Mouse (Mus musculus) right cerebral cortex, postnatal 10 days (tissue): ENCODE measurements at regions not wholly inside any gene's neighbourhood (a gene's known extent, or its start where the extent isn't known, plus 50 kb on each side); places are given as distances from the start of the nearest gene placed in this dataset.

Source experiments
- DNase-seq, 2 experiments: peaks; one replicate each; pipeline ENCODE4 v3.0.0; 2021; ENCODE audit warnings: low spot score in 2 of 2

- DNase-seq = no peak
Observed at GRCm38 (mm10) chr10:56597382-56597781, 220.3 kb downstream of the Gja1 start.

- no peak for DNase-seq
Observed at GRCm38 (mm10) chr10:56598191-56598590, 221.1 kb downstream of the Gja1 start.

- no peak for DNase-seq
Observed at GRCm38 (mm10) chr10:56599923-56600322, 222.8 kb downstream of the Gja1 start.

- peak; percentile 29 to 41 for DNase-seq
Observed at GRCm38 (mm10) chr10:56611564-56612288, 234.6 kb downstream of the Gja1 start.

GRCm38 (mm10) chr10:56642656-56643055, 265.5 kb downstream of the Gja1 start:
- DNase-seq = no peak

- DNase-seq = no peak
Observed at GRCm38 (mm10) chr10:56643376-56644135, 266.4 kb downstream of the Gja1 start.

- no peak for DNase-seq
Observed at GRCm38 (mm10) chr10:56660501-56660900, 283.4 kb downstream of the Gja1 start.

GRCm38 (mm10) chr10:56673919-56674318, 296.8 kb downstream of the Gja1 start:
- no peak for DNase-seq

- no peak for DNase-seq
Observed at GRCm38 (mm10) chr10:56682901-56683300, 305.8 kb downstream of the Gja1 start.

- no peak for DNase-seq
Observed at GRCm38 (mm10) chr10:56685655-56686250, 308.6 kb downstream of the Gja1 start.

- no peak for DNase-seq
Observed at GRCm38 (mm10) chr10:56691467-56691866, 314.3 kb downstream of the Gja1 start.

GRCm38 (mm10) chr10:56695100-56695499, 318.0 kb downstream of the Gja1 start:
- DNase-seq = no peak

- no peak for DNase-seq
Observed at GRCm38 (mm10) chr10:56700126-56700525, 323.0 kb downstream of the Gja1 start.

GRCm38 (mm10) chr10:56708411-56708810, 331.3 kb downstream of the Gja1 start:
- no peak for DNase-seq

GRCm38 (mm10) chr10:56708886-56709285, 331.8 kb downstream of the Gja1 start:
- DNase-seq = no peak

GRCm38 (mm10) chr10:56712611-56713105, 335.5 kb downstream of the Gja1 start:
- no peak for DNase-seq

GRCm38 (mm10) chr10:56737073-56737472, 359.9 kb downstream of the Gja1 start:
- no peak for DNase-seq

GRCm38 (mm10) chr10:56739621-56740020, 362.5 kb downstream of the Gja1 start:
- no peak for DNase-seq

GRCm38 (mm10) chr10:56752134-56752533, 375.0 kb downstream of the Gja1 start:
- DNase-seq = no peak

- no peak for DNase-seq
Observed at GRCm38 (mm10) chr10:56753576-56753975, 376.4 kb downstream of the Gja1 start.

GRCm38 (mm10) chr10:56754546-56755175, 377.5 kb downstream of the Gja1 start:
- DNase-seq = no peak

- no peak for DNase-seq
Observed at GRCm38 (mm10) chr10:56770629-56771028, 393.5 kb downstream of the Gja1 start.
